Mouse (Mus musculus) heart, embryonic 15.5 days (tissue): ENCODE results near the gene Ptpdc1. TPM values are rescaled to one million over a fixed set of nuclear protein-coding genes. Genes with fewer than 3 reads are reported as not detected.

ENCODE experiments used
- ATAC-seq: fragments of 200-750 bp; cut with Nextera tagmentation; replicated peaks from 2 replicates; pipeline ENCODE4 v1.8.0; 2017; ENCODE audit warnings: low read depth, moderate TSS enrichment; ENCODE audit not compliant: insufficient number of reproducible peaks, insufficient read depth, low FRiP score
- H3K27ac ChIP-seq: fragments of 300-500 bp; sonication (generic); 2 replicates; pipeline ENCODE4 v1.5.1; 2015; ENCODE audit warnings: mild to moderate bottlenecking, inconsistent platforms
- H3K27me3 ChIP-seq: fragments of 300-500 bp; sonication (generic); 2 replicates; pipeline ENCODE4 v1.6.1; 2015; ENCODE audit warnings: inconsistent platforms
- H3K36me3 ChIP-seq: fragments of 300-500 bp; sonication (generic); 2 replicates; pipeline ENCODE4 v1.6.1; 2015; ENCODE audit warnings: mild to moderate bottlenecking, inconsistent platforms
- H3K4me1 ChIP-seq: fragments of 300-500 bp; sonication (generic); replicated peaks from 2 replicates; pipeline ENCODE4 v1.6.1; 2015; ENCODE audit warnings: inconsistent platforms
- H3K4me2 ChIP-seq: fragments of 300-500 bp; sonication (generic); 2 replicates; pipeline ENCODE4 v1.6.1; 2015; ENCODE audit warnings: inconsistent platforms, mild to moderate bottlenecking, moderate library complexity
- H3K4me3 ChIP-seq: fragments of 300-500 bp; sonication (generic); 2 replicates; pipeline ENCODE4 v1.5.1; 2015; ENCODE audit warnings: mild to moderate bottlenecking, inconsistent platforms
- H3K9ac ChIP-seq: fragments of 300-500 bp; sonication (generic); 2 replicates; pipeline ENCODE4 v1.6.1; 2015; ENCODE audit warnings: mild to moderate bottlenecking, inconsistent platforms
- H3K9me3 ChIP-seq: fragments of 300-500 bp; sonication (generic); replicated peaks from 2 replicates; pipeline ENCODE4 v1.6.1; 2016; ENCODE audit warnings: inconsistent platforms
- WGBS: fragments of 180-500 bp; shearing (Covaris S2); methylation state at CpG from one replicate; pipeline ENCODE4 v1.1.7; 2015; ENCODE audit warnings: mixed read lengths; 5-methylcytosine and 5-hydroxymethylcytosine counted together
- polyA plus RNA-seq: library from polyadenylated mRNA; unstranded; fragments of >200 nt; fragmentation: Nextera tagmentation; extraction: Ambion mirVana; gene quantifications from 2 replicates; pipeline ENCODE4 v1.2.1, GENCODE M21; 2015

The Ptpdc1 gene
- polyA plus RNA-seq, 1 experiment from 2014 or later = 4.6 TPM

GRCm38 (mm10) chr13:48653788-48654770 lies 28.6 kb upstream of the Ptpdc1 start:
- Histone ChIP-seq H3K4me2 (no peak overlapping the region), H3K9me3 (no peaks in the 10 kb centered on the region), H3K27ac (no peak overlapping the region), H3K4me1 (peaks cover 8% of the 10 kb centered on the region), H3K4me3 (no peak overlapping the region), H3K36me3 (no peaks in the 10 kb centered on the region), H3K9ac (no peak overlapping the region), H3K27me3 (peaks cover 65% of the 10 kb centered on the region)
- ATAC-seq = no peak
- WGBS = 10% methylated on average over 14 of the region's 14 CpGs

- H3K36me3 ChIP-seq = no peaks in the 10 kb centered on the region
- no peak for ATAC-seq
- no peaks in the 10 kb centered on the region for H3K9me3 ChIP-seq
- no peak overlapping the region for H3K9ac ChIP-seq
- 35% methylated on average over 6 of the region's 6 CpGs for WGBS
- no peak overlapping the region for H3K27ac ChIP-seq
- no peak overlapping the region for H3K4me3 ChIP-seq
- peaks cover 39% of the 10 kb centered on the region for H3K27me3 ChIP-seq
- H3K4me1 ChIP-seq = no peaks in the 10 kb centered on the region
- H3K4me2 ChIP-seq = no peak overlapping the region
Observed at GRCm38 (mm10) chr13:48651132-48652065, 25.9 kb upstream of the Ptpdc1 start.

- Histone ChIP-seq H3K4me3 (no peak overlapping the region), H3K9me3 (no peaks in the 10 kb centered on the region), H3K27ac (no peak overlapping the region), H3K36me3 (no peaks in the 10 kb centered on the region), H3K9ac (no peak overlapping the region), H3K4me1 (no peaks in the 10 kb centered on the region), H3K27me3 (peaks cover 31% of the 10 kb centered on the region), H3K4me2 (no peak overlapping the region)
- ATAC-seq = no peak
- WGBS = 0% methylated on average over 1 of the region's 1 CpGs
Observed at GRCm38 (mm10) chr13:48650615-48651014, 25.2 kb upstream of the Ptpdc1 start.

- peaks cover 1% of the 10 kb centered on the region for H3K27me3 ChIP-seq
- 85% methylated on average over 4 of the region's 4 CpGs for WGBS
- H3K9ac ChIP-seq = no peak overlapping the region
- no peaks in the 10 kb centered on the region for H3K36me3 ChIP-seq
- no peak overlapping the region for H3K4me3 ChIP-seq
- H3K27ac ChIP-seq = no peak overlapping the region
- no peaks in the 10 kb centered on the region for H3K9me3 ChIP-seq
- no peaks in the 10 kb centered on the region for H3K4me1 ChIP-seq
- H3K4me2 ChIP-seq = no peak overlapping the region
- no peak for ATAC-seq
Observed at GRCm38 (mm10) chr13:48646696-48647095, 21.2 kb upstream of the Ptpdc1 start.

GRCm38 (mm10) chr13:48643991-48644390 lies 18.5 kb upstream of the Ptpdc1 start:
- Histone ChIP-seq H3K36me3 (no peaks in the 10 kb centered on the region), H3K4me1 (no peaks in the 10 kb centered on the region), H3K4me3 (no peak overlapping the region), H3K9ac (no peak overlapping the region), H3K27ac (no peak overlapping the region), H3K27me3 (no peaks in the 10 kb centered on the region), H3K4me2 (no peak overlapping the region), H3K9me3 (no peaks in the 10 kb centered on the region)
- no peak for ATAC-seq
- WGBS = 75% methylated on average over 3 of the region's 3 CpGs

GRCm38 (mm10) chr13:48643072-48643471 lies 17.6 kb upstream of the Ptpdc1 start:
- Histone ChIP-seq H3K4me1 (no peaks in the 10 kb centered on the region), H3K27me3 (no peaks in the 10 kb centered on the region), H3K4me2 (no peak overlapping the region), H3K9me3 (no peaks in the 10 kb centered on the region), H3K27ac (no peak overlapping the region), H3K36me3 (no peaks in the 10 kb centered on the region), H3K4me3 (no peak overlapping the region), H3K9ac (no peak overlapping the region)
- 77% methylated on average over 6 of the region's 6 CpGs for WGBS
- ATAC-seq = no peak

- Histone ChIP-seq H3K27ac (no peak overlapping the region), H3K4me3 (no peak overlapping the region), H3K4me2 (no peak overlapping the region), H3K9ac (no peak overlapping the region), H3K36me3 (no peaks in the 10 kb centered on the region), H3K9me3 (no peaks in the 10 kb centered on the region), H3K27me3 (no peaks in the 10 kb centered on the region), H3K4me1 (no peaks in the 10 kb centered on the region)
- ATAC-seq = no peak
Observed at GRCm38 (mm10) chr13:48639570-48639969, 14.1 kb upstream of the Ptpdc1 start.

- no peak for ATAC-seq
- no peaks in the 10 kb centered on the region for H3K9me3 ChIP-seq
- no peaks in the 10 kb centered on the region for H3K4me1 ChIP-seq
- H3K4me3 ChIP-seq = no peak overlapping the region
- WGBS = 46% methylated on average over 2 of the region's 2 CpGs
- H3K27ac ChIP-seq = no peak overlapping the region
- no peak overlapping the region for H3K4me2 ChIP-seq
- H3K27me3 ChIP-seq = no peaks in the 10 kb centered on the region
- no peak overlapping the region for H3K9ac ChIP-seq
- H3K36me3 ChIP-seq = no peaks in the 10 kb centered on the region
Observed at GRCm38 (mm10) chr13:48637706-48638105, 12.2 kb upstream of the Ptpdc1 start.

- Histone ChIP-seq H3K36me3 (no peaks in the 10 kb centered on the region), H3K27me3 (no peaks in the 10 kb centered on the region), H3K9ac (no peak overlapping the region), H3K27ac (no peak overlapping the region), H3K4me2 (no peak overlapping the region), H3K9me3 (no peaks in the 10 kb centered on the region), H3K4me1 (no peaks in the 10 kb centered on the region), H3K4me3 (no peak overlapping the region)
- WGBS = 69% methylated on average over 5 of the region's 5 CpGs
- no peak for ATAC-seq
Observed at GRCm38 (mm10) chr13:48631691-48632090, 6.2 kb upstream of the Ptpdc1 start.

GRCm38 (mm10) chr13:48624968-48625398 lies 481 bp downstream of the Ptpdc1 start:
- no peaks in the 10 kb centered on the region for H3K36me3 ChIP-seq
- H3K4me3 ChIP-seq = peak overlapping the region; percentile 85
- 2% methylated on average over 26 of the region's 26 CpGs for WGBS
- H3K27me3 ChIP-seq = no peaks in the 10 kb centered on the region
- peak overlapping the region; percentile 84 for H3K9ac ChIP-seq
- H3K4me1 ChIP-seq = 0 out of 2 replicates have a peak, but pooled peaks cover 5% of the 10 kb centered on the region
- H3K9me3 ChIP-seq = no peaks in the 10 kb centered on the region
- peak; percentile 71; the same call in 1 of the 2 replicates for ATAC-seq
- H3K4me2 ChIP-seq = peak overlapping the region; percentile 85
- H3K27ac ChIP-seq = peak overlapping the region; percentile 89

- Histone ChIP-seq H3K4me3 (no peak overlapping the region), H3K4me2 (no peak overlapping the region), H3K27me3 (no peaks in the 10 kb centered on the region), H3K4me1 (no peaks in the 10 kb centered on the region), H3K9me3 (peaks cover 10% of the 10 kb centered on the region), H3K27ac (no peak overlapping the region), H3K36me3 (no peaks in the 10 kb centered on the region; the same call in 1 of the 2 replicates), H3K9ac (no peak overlapping the region)
- 82% methylated on average over 4 of the region's 4 CpGs for WGBS
- ATAC-seq = no peak
Observed at GRCm38 (mm10) chr13:48618890-48619289, 6.6 kb downstream of the Ptpdc1 start.
